Mouse (Mus musculus) G1E (cell line): ENCODE measurements around the gene Kng1.

Experiments
- CTCF ChIP-seq: IDR thresholded peaks from 2 replicates; pipeline ENCODE4 v1.5.1; 2012; ENCODE audit warnings: low read depth, low read length, inconsistent platforms, mixed read lengths
- GATA1 ChIP-seq: IDR thresholded peaks from 2 replicates; pipeline ENCODE4 v1.6.1; 2012; ENCODE audit warnings: borderline replicate concordance, low read length, inconsistent platforms, mixed read lengths
- GATA2 ChIP-seq: IDR thresholded peaks from 2 replicates; pipeline ENCODE4 v1.6.1; 2012; ENCODE audit warnings: low read depth, low read length, inconsistent platforms, borderline replicate concordance
- POLR2AphosphoS5 ChIP-seq: IDR thresholded peaks from 2 replicates; pipeline ENCODE4 v1.6.1; 2012; ENCODE audit warnings: low read depth, low read length, inconsistent platforms; ENCODE audit not compliant: insufficient replicate concordance
- TAL1 ChIP-seq: conservative IDR thresholded peaks from 2 replicates; pipeline ENCODE4 v1.6.1; 2012; ENCODE audit warnings: low read depth, low read length, inconsistent platforms, mixed read lengths

DNA sequence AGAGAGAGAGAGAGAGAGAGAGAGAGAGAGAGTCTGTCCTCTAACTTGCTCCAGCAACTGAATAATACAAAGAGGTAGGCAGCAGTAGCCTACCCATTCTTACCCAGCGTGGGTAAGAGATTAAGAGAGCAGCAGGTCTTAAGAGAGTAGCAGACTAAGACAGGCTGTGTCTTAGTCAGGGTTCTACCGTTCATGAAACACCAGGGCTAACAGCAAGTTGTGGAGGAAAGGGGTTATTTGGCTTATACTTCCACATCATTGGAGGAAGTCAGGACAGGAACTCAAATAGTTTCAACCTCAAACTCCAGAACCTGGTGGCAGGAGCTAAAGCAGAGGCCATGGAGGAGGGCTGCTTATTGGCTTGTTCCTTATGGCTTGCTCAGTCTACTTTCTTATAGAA is 46.2 kb downstream of the Kng1 start:
- TF ChIP-seq CTCF (no peak), POLR2AphosphoS5 (no peak), GATA1 (no peak), TAL1 (no peak), GATA2 (no peak)
